Mouse (Mus musculus) megakaryocyte, embryonic 14.5 days (primary cell): ENCODE data around the gene Lrch1.

Source experiments
- FLI1 ChIP-seq: IDR thresholded peaks from 2 replicates; pipeline ENCODE4 v1.6.1; 2012; ENCODE audit warnings: low read length, inconsistent platforms, mixed read lengths
- GATA1 ChIP-seq: IDR thresholded peaks from 3 replicates; pipeline ENCODE4 v1.6.1; 2012; ENCODE audit warnings: mixed read lengths, low read length, inconsistent platforms, borderline replicate concordance

GRCm38 (mm10) chr14:74831050-74831449, 116.6 kb downstream of the Lrch1 start:
- TF ChIP-seq GATA1 (no peak), FLI1 (no peak)
